Mouse (Mus musculus) ES-E14 (cell line): ENCODE measurements at regions not wholly inside any gene's neighbourhood (a gene's known extent, or its start where the extent isn't known, plus 50 kb on each side); places are given as distances from the start of the nearest gene placed in this dataset.

ENCODE experiments used
- DNase-seq: peaks from one replicate; pipeline ENCODE4 v3.0.0-alpha.2; 2013; ENCODE audit warnings: low read depth, low spot score
- H3K27ac ChIP-seq: 2 replicates; pipeline ENCODE4 v1.5.1; 2012; ENCODE audit warnings: low read depth, mild to moderate bottlenecking, low read length, moderate library complexity, mixed read lengths; ENCODE audit not compliant: poor library complexity, insufficient read depth, severe bottlenecking
- H3K36me3 ChIP-seq: 2 replicates; pipeline ENCODE4 v1.6.1; 2012; ENCODE audit warnings: mild to moderate bottlenecking, low read length, moderate library complexity, mixed read lengths; ENCODE audit not compliant: control insufficient read depth, poor library complexity, insufficient read depth, severe bottlenecking
- H3K4me1 ChIP-seq, 2 experiments: fragments of 150-350 bp in 1 of 2; sonication (generic) in 1 of 2; 2 replicates each; pipeline ENCODE4 v1.6.1; 2012; ENCODE audit warnings: low read length in 2 of 2, mild to moderate bottlenecking in 1 of 2, mixed read lengths in 1 of 2; ENCODE audit not compliant: control insufficient read depth in 2 of 2, insufficient read depth in 2 of 2, poor library complexity in 1 of 2
- H3K4me3 ChIP-seq, 2 experiments: fragments of 150-350 bp in 1 of 2; sonication (generic) in 1 of 2; 2 replicates each; pipeline ENCODE4 v1.5.1; 2012; ENCODE audit warnings: low read length in 2 of 2, low read depth in 1 of 2, mild to moderate bottlenecking in 1 of 2, mixed read lengths in 1 of 2; ENCODE audit not compliant: insufficient read depth in 1 of 2, poor library complexity in 1 of 2, severe bottlenecking in 1 of 2
- H3K9ac ChIP-seq: 2 replicates; pipeline ENCODE4 v1.6.1; 2012; ENCODE audit warnings: low read depth, mild to moderate bottlenecking, low read length, mixed read lengths; ENCODE audit not compliant: poor library complexity, insufficient read depth, severe bottlenecking
- H3K9me3 ChIP-seq: fragments of 150-350 bp; sonication (generic); 2 replicates; pipeline ENCODE4 v1.6.1; 2012; ENCODE audit warnings: low read depth, mild to moderate bottlenecking, low read length; ENCODE audit not compliant: control insufficient read depth, insufficient read depth
- CHD2 ChIP-seq: IDR thresholded peaks from 2 replicates; pipeline ENCODE4 v1.6.1; 2014; ENCODE audit warnings: mild to moderate bottlenecking, low read depth, low read length, inconsistent platforms
- HCFC1 ChIP-seq: IDR thresholded peaks from 2 replicates; pipeline ENCODE4 v1.6.1; 2012; ENCODE audit warnings: low read length, inconsistent platforms, borderline replicate concordance; ENCODE audit not compliant: insufficient read depth
- MAFK ChIP-seq: IDR thresholded peaks from 2 replicates; pipeline ENCODE4 v1.6.1; 2014; ENCODE audit warnings: mild to moderate bottlenecking, low read depth, low read length, inconsistent platforms; ENCODE audit not compliant: insufficient read depth
- ZC3H11A ChIP-seq: IDR thresholded peaks from 2 replicates; pipeline ENCODE4 v1.6.1; 2012; ENCODE audit warnings: low read depth, mild to moderate bottlenecking, inconsistent platforms, low read length, borderline replicate concordance
- ZNF384 ChIP-seq: IDR thresholded peaks from 2 replicates; pipeline ENCODE4 v1.6.1; 2012; ENCODE audit warnings: low read depth, low read length, inconsistent platforms
- in situ Hi-C, 2 experiments: fragments of 600-800 bp; cut with MboI; formaldehyde crosslinking; loops; one replicate each; pipeline ENCODE4 v1.15.1; 2025; ENCODE audit warnings: low sequenced_read_pairs in 2 of 2, inconsistent platforms in 1 of 2; ENCODE audit not compliant: unreplicated experiment in 2 of 2

GRCm38 (mm10) chr1:181289385-181290035 lies 62.9 kb upstream of the Cnih3 start:
- in situ Hi-C loops = no loop called here
- Histone ChIP-seq H3K9ac (no peak overlapping the region), H3K4me1 (no peaks in the 10 kb centered on the region), H3K36me3 (no peaks in the 10 kb centered on the region), H3K4me3 (no peak overlapping the region), H3K27ac (no peak overlapping the region), H3K9me3 (no peaks in the 10 kb centered on the region)
- DNase-seq = no peak
- no peak for TF ChIP-seq MAFK
- TF ChIP-seq ZNF384 = no peak
- no peak for TF ChIP-seq ZC3H11A
- TF ChIP-seq CHD2 = no peak
- TF ChIP-seq HCFC1 = no peak

DNA sequence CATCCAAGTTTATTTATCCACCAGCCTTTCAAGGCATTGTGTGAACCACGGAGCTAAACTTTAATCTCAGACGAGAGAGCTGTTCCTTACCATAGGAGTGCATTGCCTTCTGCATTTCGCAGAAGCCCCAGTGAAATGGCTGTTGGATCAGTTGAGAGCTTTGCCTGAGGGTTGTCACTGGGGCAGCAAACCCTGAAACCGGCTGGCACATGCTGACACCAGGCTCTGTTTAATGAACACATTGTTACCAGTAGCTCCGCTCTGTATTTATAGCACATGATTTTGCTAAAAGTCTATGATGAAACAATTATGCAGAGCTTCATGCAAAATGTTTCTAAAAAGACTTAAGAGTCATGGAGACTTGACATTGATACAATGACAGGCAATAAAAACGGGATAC lies 61.2 kb upstream of the Cnih3 start:
- no peak for DNase-seq
- in situ Hi-C loops = no loop called here

DNA sequence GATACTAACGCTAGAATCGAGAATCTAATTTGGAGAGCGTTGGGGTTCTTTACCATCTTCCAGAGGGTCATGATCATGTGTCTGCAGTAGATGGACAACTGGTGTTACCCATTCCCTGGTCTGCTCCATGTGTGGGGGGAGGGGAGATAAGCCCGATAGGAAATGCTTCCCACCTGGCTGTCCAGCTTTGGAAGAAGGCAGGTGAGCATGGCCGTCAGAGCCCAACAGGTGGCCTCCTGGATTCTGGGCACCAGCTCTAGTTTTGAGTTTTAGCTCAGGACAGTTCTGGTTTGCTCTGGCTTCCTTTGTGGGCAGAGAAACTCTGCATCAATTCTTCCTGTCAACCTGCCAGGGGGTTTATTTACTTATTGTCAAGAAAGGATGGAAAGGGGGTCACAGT lies 60.5 kb upstream of the Cnih3 start:
- no peaks in the 10 kb centered on the region for H3K4me1 ChIP-seq
- TF ChIP-seq ZNF384 = no peak
- TF ChIP-seq MAFK = no peak
- no peaks in the 10 kb centered on the region for H3K9me3 ChIP-seq
- no peak overlapping the region for H3K9ac ChIP-seq
- no peak overlapping the region for H3K27ac ChIP-seq
- DNase-seq = no peak
- H3K36me3 ChIP-seq = no peaks in the 10 kb centered on the region
- H3K4me3 ChIP-seq = no peak overlapping the region
- in situ Hi-C loops = no loop called here

More for the DNA sequence above, 61.2 kb upstream of the Cnih3 start:
- no peaks in the 10 kb centered on the region for H3K36me3 ChIP-seq
- H3K27ac ChIP-seq = no peak overlapping the region
- H3K4me1 ChIP-seq = no peaks in the 10 kb centered on the region
- no peaks in the 10 kb centered on the region for H3K9me3 ChIP-seq
- TF ChIP-seq ZNF384 (no peak), HCFC1 (no peak), CHD2 (no peak), MAFK (no peak), ZC3H11A (no peak)
- no peak overlapping the region for H3K9ac ChIP-seq
- H3K4me3 ChIP-seq = no peak overlapping the region

- in situ Hi-C loops = no loop called here
- no peak overlapping the region for H3K9ac ChIP-seq
- DNase-seq = no peak
Observed at GRCm38 (mm10) chr1:181293079-181293865, 59.2 kb upstream of the Cnih3 start.

More at GRCm38 (mm10) chr1:181293079-181293865, 59.2 kb upstream of the Cnih3 start:
- Histone ChIP-seq H3K9me3 (no peaks in the 10 kb centered on the region), H3K4me3 (no peak overlapping the region), H3K4me1 (no peaks in the 10 kb centered on the region), H3K27ac (no peak overlapping the region), H3K36me3 (no peaks in the 10 kb centered on the region)
- TF ChIP-seq ZNF384 = no peak
- TF ChIP-seq ZC3H11A = no peak
- no peak for TF ChIP-seq HCFC1
- no peak for TF ChIP-seq CHD2
- no peak for TF ChIP-seq MAFK
